Mouse (Mus musculus) layer of hippocampus, postnatal 10 days (tissue): ENCODE data around the gene Rps27. TPM values are rescaled to one million over a fixed set of nuclear protein-coding genes. Genes with fewer than 3 reads are reported as not detected.

Source experiments
- DNase-seq, 2 experiments: peaks; one replicate each; pipeline ENCODE4 v3.0.0; 2021; ENCODE audit warnings: low spot score in 2 of 2
- total RNA-seq, 2 experiments: library from RNA; stranded (reverse); gene quantifications; 2 replicates each; pipeline ENCODE4 v1.2.3; 2021

Rps27 gene
- total RNA-seq, 2 experiments from 2014 or later = 800 to 858 TPM

GRCm38 (mm10) chr3:90231507-90232333 lies 18.3 kb upstream of the Rps27 start, which contains the start of gene Jtb:
Jtb (plus strand) TSS chr3:90231597.
- peak; percentile 92 to 94 for DNase-seq

DNA sequence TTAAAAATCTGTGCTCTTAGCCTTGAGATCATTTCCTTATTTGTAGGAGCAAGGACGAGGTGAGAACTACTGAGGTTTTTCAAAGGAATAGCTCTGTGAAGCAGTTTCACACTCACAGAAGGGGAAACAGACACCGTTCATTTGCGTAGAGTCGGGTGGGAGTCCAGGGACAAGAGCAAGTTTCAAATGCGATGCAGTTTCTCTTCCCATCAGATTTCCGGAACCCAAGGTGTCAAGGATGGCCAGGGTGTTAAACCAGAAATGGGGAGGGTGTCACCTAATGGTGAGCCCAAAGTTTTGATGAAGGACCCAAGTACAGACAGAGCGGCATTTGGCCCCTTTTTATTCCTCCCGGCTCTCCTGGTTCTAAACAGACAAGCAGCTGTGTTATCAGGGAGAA lies 17.6 kb upstream of the Rps27 start:
- no peak for DNase-seq

GRCm38 (mm10) chr3:90224331-90224730 lies 10.9 kb upstream of the Rps27 start:
- DNase-seq = no peak

DNA sequence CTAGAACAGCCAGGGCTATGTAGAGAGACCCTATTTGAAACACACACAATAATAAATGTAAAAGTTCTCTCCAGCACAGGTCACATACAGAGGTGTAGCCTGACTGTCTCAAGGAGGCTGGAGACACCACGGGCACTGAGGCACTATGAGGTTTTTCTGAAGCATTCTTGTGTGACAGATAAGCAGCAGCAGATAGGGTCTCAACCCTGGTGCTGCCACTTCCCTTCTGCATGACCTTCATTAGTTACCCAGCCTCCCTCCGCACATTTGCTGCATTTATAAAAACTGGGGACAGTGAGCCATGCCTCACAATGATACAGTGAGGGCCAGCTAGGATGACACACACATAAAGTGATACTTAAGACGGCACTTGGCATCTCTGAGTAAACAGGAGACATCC lies 9.5 kb upstream of the Rps27 start:
- DNase-seq = no peak

GRCm38 (mm10) chr3:90222455-90222854 lies 9.0 kb upstream of the Rps27 start:
- no peak for DNase-seq

GRCm38 (mm10) chr3:90221123-90221522 lies 7.7 kb upstream of the Rps27 start:
- DNase-seq = no peak

DNA sequence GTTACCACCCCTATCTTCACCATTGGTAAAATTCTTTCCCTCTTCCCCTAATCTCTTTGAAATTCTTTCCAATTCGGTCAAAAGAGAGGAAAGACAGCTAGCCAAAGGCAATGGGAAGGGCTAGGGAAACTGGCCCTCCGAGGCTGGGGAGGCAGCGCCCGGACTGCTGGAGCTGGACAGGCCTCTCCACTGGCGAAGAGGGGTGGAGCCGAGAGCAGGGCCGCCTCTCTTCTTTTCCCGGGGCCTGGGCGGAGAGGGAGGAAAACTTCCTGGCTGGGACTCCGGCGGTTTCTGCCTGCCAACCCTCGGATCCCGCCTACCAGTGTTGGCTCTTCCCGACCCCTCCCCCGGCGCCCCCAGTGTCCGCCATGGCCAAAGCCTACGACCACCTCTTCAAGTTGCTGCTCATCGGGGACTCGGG lies 7.1 kb upstream of the Rps27 start:
- DNase-seq = peak; percentile 57 to 67

- DNase-seq = peak; percentile 47 to 66
Measured at GRCm38 (mm10) chr3:90220088-90220487, 6.6 kb upstream of the Rps27 start.

DNA sequence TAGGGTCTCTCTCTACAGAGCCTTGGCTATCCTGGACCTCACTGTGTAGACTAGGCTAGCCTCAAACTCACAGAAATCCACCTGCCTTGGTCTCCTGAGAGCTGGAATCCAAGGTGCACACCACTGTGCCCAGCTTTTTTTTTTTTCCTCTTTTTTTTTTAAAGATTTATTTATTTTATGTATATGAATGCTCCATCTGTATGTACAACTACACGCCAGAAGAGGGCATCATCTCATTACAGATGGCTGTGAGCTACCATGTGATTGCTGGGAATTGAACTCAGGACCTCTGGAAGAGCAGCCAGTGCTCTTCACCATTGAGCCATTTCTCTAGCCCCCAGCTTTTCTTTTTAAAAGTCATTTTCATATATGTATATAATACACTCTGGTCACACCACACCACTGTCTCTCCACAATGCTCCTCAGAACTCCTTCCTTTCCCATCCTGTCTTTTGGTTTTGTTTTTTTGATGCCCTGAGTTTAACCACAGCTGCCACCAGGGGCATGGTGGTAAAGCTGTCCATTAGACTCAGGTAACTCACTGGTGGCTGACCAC lies 2.5 kb upstream of the Rps27 start:
- DNase-seq = no peak

- DNase-seq = no peak
Measured at GRCm38 (mm10) chr3:90213956-90214684, 669 bp upstream of the Rps27 start.

GRCm38 (mm10) chr3:90212723-90213122 lies 728 bp downstream of the Rps27 start:
- no peak for DNase-seq

- DNase-seq = no peak
Measured at GRCm38 (mm10) chr3:90211475-90212398, 1.7 kb downstream of the Rps27 start.

GRCm38 (mm10) chr3:90209908-90210566 lies 3.4 kb downstream of the Rps27 start:
- no peak for DNase-seq

DNA sequence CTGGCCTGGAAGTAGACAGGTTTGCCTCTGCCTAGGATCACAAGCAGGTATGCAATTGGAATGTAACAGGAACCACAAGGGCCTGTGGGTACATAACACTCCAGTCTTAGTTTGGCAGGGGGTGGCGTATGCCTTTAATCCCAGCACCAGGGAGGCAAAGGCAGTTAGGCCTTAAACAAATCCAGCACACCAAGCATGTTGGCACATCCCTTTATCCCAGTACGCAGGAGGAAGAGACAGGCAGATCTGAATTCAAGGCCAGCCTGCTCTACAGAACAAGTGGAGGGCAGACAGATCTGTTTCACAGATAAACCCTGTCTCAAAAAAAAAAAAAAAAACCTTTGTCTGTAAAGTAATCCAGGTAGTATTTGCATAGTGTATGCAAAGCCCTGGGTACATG lies 4.8 kb downstream of the Rps27 start:
- no peak for DNase-seq

DNA sequence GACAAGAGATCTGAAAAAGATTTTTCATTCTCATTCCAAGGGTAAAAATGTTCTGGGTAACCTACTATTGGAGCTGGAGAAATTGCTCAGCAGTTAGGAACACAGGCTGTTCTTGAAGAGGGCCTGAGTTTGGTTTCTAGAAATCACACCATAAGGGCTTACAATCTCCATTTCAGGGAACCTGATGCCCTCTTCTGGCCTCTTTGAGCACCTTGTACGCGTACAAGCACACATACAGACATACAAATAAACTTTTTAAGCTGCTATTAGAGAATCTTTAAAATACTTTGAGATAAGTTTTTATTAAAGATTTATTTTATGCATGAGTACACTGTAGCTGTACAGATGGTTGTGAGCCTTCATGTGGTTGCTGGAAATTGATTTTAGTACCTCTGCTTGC lies 8.9 kb downstream of the Rps27 start:
- no peak for DNase-seq

DNA sequence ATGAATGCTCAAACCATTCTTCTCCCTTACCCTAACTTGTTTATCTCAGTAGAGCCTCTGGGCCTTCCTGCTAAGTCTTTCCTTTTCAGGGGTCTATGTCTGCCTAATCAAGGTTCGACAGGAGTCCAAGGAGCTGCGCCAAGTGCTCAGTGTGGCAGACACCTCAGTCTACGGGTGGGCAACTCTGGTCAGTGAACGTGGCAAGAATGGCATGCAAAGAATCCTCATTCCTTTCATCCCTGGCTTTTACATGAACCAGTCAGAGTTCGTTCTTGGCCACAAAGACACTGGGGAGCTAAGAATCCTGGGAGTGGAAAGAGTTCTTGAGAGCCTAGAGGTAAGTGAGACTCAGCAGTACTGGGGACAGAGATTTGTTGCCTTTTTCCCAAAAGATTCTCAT lies 9.8 kb downstream of the Rps27 start:
- DNase-seq = no peak

DNA sequence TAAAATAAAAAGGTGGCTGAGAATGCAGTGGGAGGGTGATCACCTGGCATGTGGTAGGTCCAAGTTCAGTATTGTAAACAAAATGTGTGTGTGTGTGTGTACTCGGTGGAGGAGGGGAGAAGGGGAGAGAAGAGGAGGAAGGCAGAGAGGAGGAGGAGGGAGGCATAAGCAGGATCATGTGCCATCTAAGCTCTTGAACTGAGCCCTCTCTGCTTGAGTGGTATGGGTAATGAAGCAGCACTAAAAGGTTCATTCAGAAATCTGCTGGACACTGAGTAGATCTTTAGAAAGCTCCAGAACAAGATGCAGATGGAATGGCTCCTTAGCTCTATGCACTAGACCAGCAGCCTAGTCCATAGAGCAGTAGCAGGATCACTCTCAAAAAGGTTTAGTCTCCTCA lies 10.6 kb downstream of the Rps27 start:
- DNase-seq = no peak

DNA sequence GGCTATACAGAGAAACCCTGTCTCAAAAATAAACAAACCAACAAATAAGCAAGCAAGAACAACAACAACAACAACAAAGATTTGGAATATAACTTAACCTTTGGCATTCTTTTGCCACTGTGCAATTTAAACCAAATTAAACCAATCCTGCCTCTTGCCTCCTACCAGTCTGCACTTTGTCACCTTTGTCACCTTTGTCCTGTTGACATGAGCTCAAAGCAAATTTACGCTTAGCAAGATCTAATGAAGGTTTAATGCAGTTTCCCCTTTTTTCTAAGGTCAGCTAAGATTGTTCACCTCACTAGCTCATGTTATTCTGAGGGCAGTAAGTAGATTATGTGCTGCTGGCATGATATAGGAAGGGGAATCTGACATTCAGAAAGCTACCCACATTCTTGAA lies 15.9 kb downstream of the Rps27 start:
- DNase-seq = no peak

DNA sequence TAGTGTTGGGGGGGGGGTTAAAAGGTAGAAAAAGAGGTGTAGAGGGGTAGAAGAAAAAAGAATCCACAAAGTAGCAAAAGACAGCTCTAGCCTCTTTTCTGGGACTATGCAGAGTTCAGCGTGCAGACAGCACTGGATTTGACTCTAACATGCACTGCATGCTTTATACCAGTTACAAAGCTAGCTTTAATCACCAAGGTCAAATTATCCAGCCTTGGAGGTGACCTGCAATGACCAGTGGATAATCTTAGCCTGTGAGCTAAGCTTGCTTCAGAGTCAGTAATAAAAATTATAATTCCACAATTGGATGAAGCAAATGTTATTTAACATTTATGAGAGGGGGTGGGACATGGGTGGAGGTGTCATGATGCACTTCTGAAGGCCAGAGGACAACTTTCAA lies 17.8 kb downstream of the Rps27 start:
- no peak for DNase-seq

- DNase-seq = no peak
Measured at GRCm38 (mm10) chr3:90194759-90195158, 18.7 kb downstream of the Rps27 start.
